Mouse (Mus musculus): ENCODE data around the gene Gimap8. TPM values are rescaled to one million over a fixed set of nuclear protein-coding genes. Genes with fewer than 3 reads are reported as not detected.
"Not testable (repeated sequence)": the region's sequence is repeated elsewhere in the genome, so short reads cannot be mapped to it uniquely, and the experiment has no call there.

Gene Gimap8
- polyA plus RNA-seq, 1 experiment from 2014 or later: 0.81 TPM

DNA sequence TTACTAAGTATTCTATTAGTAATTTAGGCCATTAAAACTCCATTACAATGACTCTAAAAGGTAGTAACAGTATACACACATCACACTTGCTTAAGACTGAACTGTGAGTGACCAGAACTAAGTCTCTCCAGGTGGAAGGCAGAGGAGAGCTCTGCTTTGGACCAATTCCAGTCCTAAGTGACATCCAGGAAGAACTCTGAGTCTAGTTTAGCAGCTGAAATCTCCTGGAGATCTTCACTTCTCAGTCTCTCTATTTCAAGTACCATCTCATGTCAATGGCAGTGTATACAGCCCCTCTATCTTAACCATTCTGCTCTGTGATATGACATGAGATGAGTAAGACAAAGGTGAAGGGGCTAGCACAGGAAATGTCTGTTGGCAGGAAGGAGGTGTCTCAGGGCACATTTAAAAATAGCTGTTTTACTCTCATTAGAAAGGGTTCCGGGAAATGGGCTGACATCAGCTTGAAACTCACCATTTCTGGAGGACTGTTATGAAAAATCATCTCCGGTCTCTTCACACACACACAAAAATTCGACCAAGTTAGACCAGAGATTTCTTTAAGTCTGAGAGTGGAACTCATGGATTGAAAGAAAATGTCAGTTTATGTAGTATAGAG, 34.5 kb downstream of the Gimap8 start:
- Histone ChIP-seq H3K27ac (replicated peaks) (no peak overlapping the region), H3K27me3 (no peaks in the 10 kb centered on the region), H3K4me2 (no peak overlapping the region), H3K4me1 (replicated peaks) (peaks cover 11% of the 10 kb centered on the region), H3K9ac (no peak overlapping the region), H3K36me3 (replicated peaks) (no peaks in the 10 kb centered on the region), H3K9me3 (replicated peaks) (no peaks in the 10 kb centered on the region), H3K4me3 (replicated peaks) (no peak overlapping the region)
- ATAC-seq (ENCODE audit: insufficient read depth): no peak
- WGBS (ENCODE audit: insufficient replicate concordance): 16% methylated on average over 3 of the region's 3 CpGs

DNA sequence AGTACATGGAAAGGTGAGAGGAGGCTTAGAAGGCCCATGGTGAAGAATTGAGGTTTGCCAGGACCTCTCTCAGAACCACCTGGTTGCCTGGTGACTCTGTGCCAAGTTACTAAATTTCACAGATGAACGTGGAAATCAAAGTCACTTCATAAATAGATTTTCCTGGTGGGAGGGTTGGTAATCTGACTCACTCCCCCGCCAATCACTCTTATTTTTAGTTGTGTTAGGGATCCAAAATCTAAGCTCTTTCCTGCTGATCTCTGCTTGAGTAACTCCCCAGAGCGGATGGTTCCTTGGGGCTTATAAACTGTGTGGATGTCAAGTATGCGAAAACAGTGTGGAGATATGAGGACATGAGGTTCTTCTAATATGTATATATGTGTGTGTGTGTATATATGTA, 35.2 kb downstream of the Gimap8 start:
- Histone ChIP-seq H3K27me3 (no peaks in the 10 kb centered on the region), H3K9me3 (replicated peaks) (no peaks in the 10 kb centered on the region), H3K4me1 (replicated peaks) (peaks cover 7% of the 10 kb centered on the region; the same call in 1 of the 2 replicates), H3K27ac (replicated peaks) (no peak overlapping the region), H3K4me3 (replicated peaks) (no peak overlapping the region), H3K36me3 (replicated peaks) (no peaks in the 10 kb centered on the region), H3K4me2 (no peak overlapping the region), H3K9ac (no peak overlapping the region)
- WGBS (ENCODE audit: insufficient replicate concordance): 59% methylated on average over 4 of the region's 4 CpGs
- ATAC-seq (ENCODE audit: insufficient read depth): no peak

DNA sequence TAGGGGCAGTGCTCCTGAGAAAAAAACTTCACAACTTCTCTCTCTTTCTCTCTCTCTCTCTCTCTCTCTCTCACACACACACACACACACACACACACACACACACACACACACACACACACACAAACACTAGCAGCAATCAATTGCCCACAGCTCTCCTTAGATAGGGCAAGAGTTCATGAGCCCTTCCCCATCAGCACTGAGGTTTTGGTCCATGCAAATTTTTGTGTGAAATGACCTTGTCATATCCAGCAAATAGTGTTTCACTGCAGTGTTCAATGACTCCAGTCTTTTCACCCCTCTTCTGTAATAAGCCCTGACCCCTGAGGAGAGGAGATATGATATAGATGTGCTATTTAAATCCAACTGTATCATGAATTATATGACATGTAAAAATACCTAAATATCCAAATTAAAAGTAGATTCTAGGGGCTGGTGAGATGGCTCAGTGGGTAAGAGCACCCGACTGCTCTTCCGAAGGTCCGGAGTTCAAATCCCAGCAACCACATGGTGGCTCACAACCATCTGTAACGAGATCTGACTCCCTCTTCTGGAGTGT, 36.3 kb downstream of the Gimap8 start:
- not testable (repeated sequence) for H3K9ac ChIP-seq; H3K9me3 ChIP-seq (replicated peaks); H3K27me3 ChIP-seq; H3K4me1 ChIP-seq (replicated peaks); H3K27ac ChIP-seq (replicated peaks); H3K4me2 ChIP-seq; ATAC-seq (ENCODE audit: insufficient read depth); H3K36me3 ChIP-seq (replicated peaks); H3K4me3 ChIP-seq (replicated peaks)
- 72% methylated on average over 4 of the region's 4 CpGs for WGBS (ENCODE audit: insufficient replicate concordance)

DNA sequence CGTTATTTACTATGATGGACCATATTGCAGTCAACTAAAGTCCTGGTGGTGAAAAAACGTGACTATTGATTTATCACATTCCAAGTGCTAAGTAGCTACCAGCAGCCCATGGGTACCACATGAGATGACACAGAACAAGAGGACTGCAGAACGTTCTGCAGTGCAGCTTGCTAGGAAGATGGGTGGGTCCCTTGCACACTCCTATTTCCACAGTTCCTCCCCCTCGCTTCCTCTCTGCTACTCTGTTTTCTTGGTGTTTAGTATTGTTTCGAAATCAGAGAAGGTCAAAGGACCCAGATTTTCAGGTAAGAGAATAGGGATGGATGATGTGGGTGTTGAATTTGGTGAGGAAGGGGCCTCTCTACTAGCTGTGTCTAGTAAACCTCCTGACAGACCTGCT, 37.3 kb downstream of the Gimap8 start, which contains the start of gene Gimap4:
Gene Gimap4, plus strand, starts transcription at position 231 of the 400 bp plus-strand sequence.
- Histone ChIP-seq H3K4me1 (replicated peaks) (0 out of 2 replicates have a peak, but pooled peaks cover 3% of the 10 kb centered on the region), H3K4me2 (no peak within 1 kb of the TSS), H3K36me3 (replicated peaks) (no peaks in the 10 kb centered on the region), H3K9ac (no peak within 1 kb of the TSS), H3K9me3 (replicated peaks) (no peaks in the 10 kb centered on the region), H3K4me3 (replicated peaks) (no peak within 1 kb of the TSS), H3K27me3 (no peaks in the 10 kb centered on the region), H3K27ac (replicated peaks) (peak within 1 kb of the TSS; percentile 16; the same call in 1 of the 2 replicates)
- WGBS (ENCODE audit: insufficient replicate concordance): 33% methylated on average over 5 of the region's 5 CpGs
- ATAC-seq (ENCODE audit: insufficient read depth): no peak

DNA sequence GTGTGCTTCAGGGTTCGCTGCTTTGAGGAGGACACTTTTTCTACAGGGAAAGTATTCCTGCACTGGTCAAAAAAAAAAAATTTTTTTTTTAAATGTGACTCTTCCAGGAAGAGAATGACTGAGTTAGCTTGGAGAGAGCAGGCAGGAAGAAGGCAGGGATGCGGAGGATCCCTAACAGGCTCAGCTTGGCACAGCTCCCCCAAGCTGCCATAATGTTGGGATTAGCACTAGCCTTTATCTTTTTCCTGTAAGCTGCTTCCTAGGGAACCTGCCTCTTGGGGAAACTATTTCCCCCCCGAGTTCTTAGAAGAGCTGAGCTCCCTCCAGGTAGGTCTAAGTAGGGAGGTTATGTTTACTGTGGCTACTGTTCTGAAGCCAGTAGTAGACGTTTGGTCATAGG, 37.8 kb downstream of the Gimap8 start:
- H3K4me2 ChIP-seq: no peak overlapping the region
- H3K27ac ChIP-seq (replicated peaks): peak overlapping the region; percentile 16; the same call in 1 of the 2 replicates
- H3K9me3 ChIP-seq (replicated peaks): no peaks in the 10 kb centered on the region
- 34% methylated on average over 4 of the region's 4 CpGs for WGBS (ENCODE audit: insufficient replicate concordance)
- no peak overlapping the region for H3K9ac ChIP-seq
- H3K4me1 ChIP-seq (replicated peaks): 0 out of 2 replicates have a peak, but pooled peaks cover 3% of the 10 kb centered on the region
- H3K4me3 ChIP-seq (replicated peaks): no peak overlapping the region
- H3K36me3 ChIP-seq (replicated peaks): no peaks in the 10 kb centered on the region
- ATAC-seq (ENCODE audit: insufficient read depth): no peak
- H3K27me3 ChIP-seq: no peaks in the 10 kb centered on the region

DNA sequence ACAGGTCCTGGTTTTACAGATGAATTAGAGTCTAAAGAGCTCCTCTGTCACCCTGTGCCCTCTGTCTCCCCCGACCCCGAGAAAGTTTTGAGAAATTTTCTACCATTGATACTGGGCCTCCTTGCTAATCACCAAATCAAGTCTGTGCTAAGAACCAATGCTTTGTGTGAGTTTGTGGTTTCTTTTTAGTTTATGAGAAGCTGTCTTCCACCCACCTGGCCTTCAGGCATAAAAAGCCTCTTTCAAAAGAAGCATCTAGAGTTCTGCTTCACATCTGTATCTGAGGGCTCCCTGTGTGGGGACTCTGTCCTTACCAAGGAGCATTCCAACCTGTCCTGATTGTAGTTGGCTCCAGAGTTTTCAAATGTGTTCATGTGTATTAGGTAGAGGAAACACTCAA, 38.2 kb downstream of the Gimap8 start:
- no peak overlapping the region for H3K4me3 ChIP-seq (replicated peaks)
- H3K9ac ChIP-seq: no peak overlapping the region
- no peaks in the 10 kb centered on the region for H3K9me3 ChIP-seq (replicated peaks)
- H3K4me2 ChIP-seq: no peak overlapping the region
- ATAC-seq (ENCODE audit: insufficient read depth): no peak
- H3K27me3 ChIP-seq: no peaks in the 10 kb centered on the region
- H3K27ac ChIP-seq (replicated peaks): peak overlapping the region; percentile 16; the same call in 1 of the 2 replicates
- H3K4me1 ChIP-seq (replicated peaks): 0 out of 2 replicates have a peak, but pooled peaks cover 3% of the 10 kb centered on the region
- WGBS (ENCODE audit: insufficient replicate concordance): 44% methylated on average over 2 of the region's 2 CpGs
- H3K36me3 ChIP-seq (replicated peaks): no peaks in the 10 kb centered on the region

DNA sequence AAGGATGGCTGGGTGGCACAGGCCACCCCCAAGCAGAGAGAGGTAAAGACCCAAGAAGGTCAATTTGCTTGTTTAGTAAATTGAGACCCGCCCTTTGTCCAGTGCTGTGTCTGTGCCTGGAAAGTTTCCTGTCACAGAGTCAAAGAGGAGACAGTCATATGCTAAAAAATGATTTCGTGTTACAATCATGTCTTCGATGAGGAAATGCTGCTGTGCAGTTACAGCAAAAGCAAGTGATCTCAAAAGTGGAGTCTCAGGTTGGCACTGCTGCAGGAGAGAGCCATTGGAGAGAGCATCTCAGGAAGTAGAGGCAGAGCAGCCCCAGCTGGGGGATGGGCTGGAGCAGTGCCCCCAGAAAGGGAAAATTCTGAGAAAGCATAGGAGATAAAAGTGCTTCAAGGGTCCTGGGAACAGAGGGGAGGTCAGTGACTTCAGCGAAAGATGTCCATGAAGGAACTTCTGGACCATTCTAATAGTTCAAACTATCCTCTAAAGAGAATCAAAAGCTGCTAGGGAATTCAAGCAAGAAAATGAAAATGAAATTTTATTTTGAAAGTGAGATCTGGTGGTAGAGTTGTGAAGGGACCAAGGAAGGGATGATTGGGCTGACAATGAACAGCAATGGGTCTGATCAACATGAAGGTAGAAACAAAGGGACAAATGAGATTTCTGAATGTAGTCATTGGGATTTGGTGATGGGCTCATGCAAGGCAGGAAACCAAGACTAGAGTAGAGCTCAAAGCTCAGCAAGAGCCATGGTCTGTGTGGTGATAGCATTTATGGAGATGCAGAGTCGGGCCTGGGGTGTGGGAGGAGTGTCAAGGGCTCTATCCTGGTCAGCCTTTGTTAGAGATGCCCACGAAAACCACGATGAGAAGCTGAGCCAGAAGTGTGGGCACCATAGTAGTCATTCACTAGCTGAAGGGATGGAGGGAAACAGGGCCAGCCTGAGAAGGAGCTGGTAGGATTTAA, 38.9 kb downstream of the Gimap8 start:
- WGBS (ENCODE audit: insufficient replicate concordance): 39% methylated on average over 7 of the region's 7 CpGs
- Histone ChIP-seq H3K27me3 (no peaks in the 10 kb centered on the region), H3K9me3 (replicated peaks) (no peaks in the 10 kb centered on the region), H3K4me1 (replicated peaks) (0 out of 2 replicates have a peak, but pooled peaks cover 3% of the 10 kb centered on the region), H3K27ac (replicated peaks) (peak overlapping the region; percentile 16; the same call in 1 of the 2 replicates), H3K4me3 (replicated peaks) (no peak overlapping the region), H3K36me3 (replicated peaks) (no peaks in the 10 kb centered on the region), H3K4me2 (no peak overlapping the region), H3K9ac (no peak overlapping the region)
- ATAC-seq (ENCODE audit: insufficient read depth): no peak

DNA sequence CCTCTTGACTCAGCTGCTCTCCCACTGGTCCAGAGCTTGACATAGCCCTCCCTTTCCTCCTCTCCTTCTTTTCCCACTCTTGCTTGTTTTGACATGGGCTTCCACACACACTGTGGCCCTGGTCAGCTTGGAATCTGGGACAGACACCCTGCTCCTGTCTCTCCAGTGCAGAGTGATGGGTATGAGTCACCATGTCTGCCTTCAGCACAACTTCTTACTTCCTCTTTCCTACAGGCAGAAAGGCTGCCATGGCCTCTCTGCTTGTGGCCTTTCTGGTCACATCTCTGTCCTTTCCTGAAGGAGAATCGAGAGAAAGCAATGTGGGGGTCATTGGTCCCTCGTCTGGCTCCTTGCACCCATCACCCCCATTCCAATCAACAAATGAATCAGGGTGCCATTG, 40.0 kb downstream of the Gimap8 start:
- 11% methylated on average over 2 of the region's 2 CpGs for WGBS (ENCODE audit: insufficient replicate concordance)
- no peak overlapping the region for H3K27ac ChIP-seq (replicated peaks)
- no peak for ATAC-seq (ENCODE audit: insufficient read depth)

DNA sequence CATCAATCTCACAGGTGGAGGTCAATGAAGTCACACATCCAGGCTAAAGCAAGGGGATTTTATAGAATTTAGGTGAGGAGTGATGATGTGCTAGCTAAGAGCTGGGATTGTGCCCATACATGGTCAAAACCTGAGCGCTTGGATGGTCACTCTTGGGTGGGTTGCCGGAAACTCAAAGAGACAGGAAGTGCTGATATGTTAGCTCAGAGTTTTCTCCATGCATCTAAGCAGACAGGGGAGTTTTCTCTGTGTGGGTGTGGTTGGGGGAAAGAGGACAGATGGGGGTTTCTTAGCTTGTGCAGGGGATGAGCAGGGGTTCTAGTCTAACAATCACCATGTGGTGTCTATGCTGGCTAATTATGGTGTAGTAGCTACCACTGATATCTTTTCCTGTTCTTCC, 42.3 kb downstream of the Gimap8 start:
- H3K9ac ChIP-seq: no peak overlapping the region
- no peaks in the 10 kb centered on the region for H3K9me3 ChIP-seq (replicated peaks)
- H3K36me3 ChIP-seq (replicated peaks): no peaks in the 10 kb centered on the region
- no peaks in the 10 kb centered on the region for H3K27me3 ChIP-seq
- no peak overlapping the region for H3K4me3 ChIP-seq (replicated peaks)
- H3K4me1 ChIP-seq (replicated peaks): no peaks in the 10 kb centered on the region
- H3K4me2 ChIP-seq: no peak overlapping the region
- WGBS (ENCODE audit: insufficient replicate concordance): 50% methylated on average over 2 of the region's 2 CpGs
- H3K27ac ChIP-seq (replicated peaks): no peak overlapping the region
- no peak for ATAC-seq (ENCODE audit: insufficient read depth)

More for the DNA sequence above, 40.0 kb downstream of the Gimap8 start:
- H3K4me1 ChIP-seq (replicated peaks): 0 out of 2 replicates have a peak, but pooled peaks cover 3% of the 10 kb centered on the region
- H3K36me3 ChIP-seq (replicated peaks): no peaks in the 10 kb centered on the region
- H3K9ac ChIP-seq: no peak overlapping the region
- no peak overlapping the region for H3K4me3 ChIP-seq (replicated peaks)
- no peaks in the 10 kb centered on the region for H3K27me3 ChIP-seq
- no peaks in the 10 kb centered on the region for H3K9me3 ChIP-seq (replicated peaks)
- no peak overlapping the region for H3K4me2 ChIP-seq

DNA sequence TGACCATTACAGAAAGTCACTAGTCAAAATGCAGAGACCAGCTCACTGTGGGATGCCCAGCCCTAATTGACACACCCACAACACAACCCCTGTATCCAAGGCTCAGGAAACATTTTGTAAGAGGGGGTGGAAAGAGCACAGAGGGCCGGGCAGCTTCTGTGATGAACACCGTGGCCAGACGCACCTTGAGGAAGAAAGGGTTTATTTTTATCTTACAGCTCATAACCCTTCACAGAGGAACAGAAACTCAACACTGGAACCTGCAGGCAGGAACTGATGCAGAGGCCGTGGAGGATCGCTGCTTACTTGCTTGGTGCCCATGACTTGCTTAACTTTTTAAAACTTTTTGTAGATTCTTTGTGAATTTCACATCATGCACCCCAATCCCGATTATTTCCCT, 45.9 kb downstream of the Gimap8 start:
- ATAC-seq (ENCODE audit: insufficient read depth): no peak
- H3K9me3 ChIP-seq (replicated peaks): no peaks in the 10 kb centered on the region
- H3K36me3 ChIP-seq (replicated peaks): no peaks in the 10 kb centered on the region
- no peaks in the 10 kb centered on the region for H3K27me3 ChIP-seq
- WGBS (ENCODE audit: insufficient replicate concordance): 54% methylated on average over 6 of the region's 6 CpGs
- no peak overlapping the region for H3K4me3 ChIP-seq (replicated peaks)
- no peak overlapping the region for H3K27ac ChIP-seq (replicated peaks)
- H3K4me2 ChIP-seq: no peak overlapping the region
- no peak overlapping the region for H3K9ac ChIP-seq
- no peaks in the 10 kb centered on the region for H3K4me1 ChIP-seq (replicated peaks)
